Mouse (Mus musculus): Measurements from ENCODE around the gene Rtf1.
"Not testable (repeated sequence)": the region's sequence is repeated elsewhere in the genome, so short reads cannot be mapped to it uniquely, and the experiment has no call there.

Rtf1 gene

GRCm38 (mm10) chr2:119674525-119675214 lies at the start of gene Rtf1:
Gene Rtf1 (plus strand): TSS chr2:119675068.
- peak; percentile 96 to 98 for DNase-seq

DNA sequence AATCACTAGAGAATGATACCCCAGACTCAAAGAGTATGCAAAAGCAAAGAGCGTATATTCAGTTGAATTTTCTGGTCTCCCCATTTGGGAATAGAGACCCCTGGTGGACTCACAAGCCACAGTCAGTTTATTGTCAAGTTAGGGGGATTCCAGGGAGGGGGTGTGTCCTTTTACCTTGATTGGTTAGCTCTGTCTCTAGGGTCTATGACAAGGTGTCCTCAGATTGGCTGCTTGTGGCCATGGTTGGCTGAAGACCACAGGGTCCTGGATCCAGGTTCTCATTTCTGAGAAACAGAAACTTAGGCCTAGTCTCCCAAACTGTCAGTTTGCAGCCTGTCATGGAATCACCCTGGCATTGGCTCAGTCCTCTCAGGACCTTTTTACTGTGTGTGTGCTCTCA lies 38.1 kb upstream of the Rtf1 start:
- DNase-seq: no peak

DNA sequence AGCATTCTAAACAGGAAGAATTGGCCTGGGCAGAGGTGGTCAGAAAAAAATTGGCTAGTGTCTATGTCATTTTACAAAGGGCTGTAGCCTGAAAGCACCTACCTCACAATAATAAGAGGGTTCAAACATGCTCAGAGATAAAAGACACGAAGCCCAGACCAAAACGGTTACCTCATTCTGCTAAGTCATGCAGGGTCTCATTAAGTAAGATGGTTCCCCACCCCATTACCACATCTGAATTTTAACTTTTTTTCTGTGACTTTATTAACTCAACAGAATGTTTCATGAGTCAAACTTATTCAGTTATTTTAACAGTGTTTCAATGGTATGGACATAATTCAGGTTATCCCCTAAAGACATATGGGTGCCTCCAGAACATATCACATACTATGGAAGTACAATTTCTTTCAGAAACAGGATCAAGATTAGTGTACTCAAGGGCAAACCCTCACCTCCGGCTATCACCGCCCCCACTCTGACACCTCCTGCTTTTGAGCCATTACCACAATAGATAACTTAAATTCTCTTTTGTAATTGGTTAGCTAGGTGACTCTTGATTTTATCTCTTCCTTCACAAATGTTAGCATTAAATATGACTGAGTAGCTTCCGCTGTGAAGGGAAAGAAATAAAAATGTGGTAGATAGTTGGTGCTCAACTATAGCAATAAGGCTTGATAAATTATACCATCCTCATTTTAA lies 33.5 kb upstream of the Rtf1 start:
- no peak for DNase-seq

- DNase-seq: no peak
These were observed 30.6 kb upstream of the Rtf1 start for GRCm38 (mm10) chr2:119644254-119644653.

DNA sequence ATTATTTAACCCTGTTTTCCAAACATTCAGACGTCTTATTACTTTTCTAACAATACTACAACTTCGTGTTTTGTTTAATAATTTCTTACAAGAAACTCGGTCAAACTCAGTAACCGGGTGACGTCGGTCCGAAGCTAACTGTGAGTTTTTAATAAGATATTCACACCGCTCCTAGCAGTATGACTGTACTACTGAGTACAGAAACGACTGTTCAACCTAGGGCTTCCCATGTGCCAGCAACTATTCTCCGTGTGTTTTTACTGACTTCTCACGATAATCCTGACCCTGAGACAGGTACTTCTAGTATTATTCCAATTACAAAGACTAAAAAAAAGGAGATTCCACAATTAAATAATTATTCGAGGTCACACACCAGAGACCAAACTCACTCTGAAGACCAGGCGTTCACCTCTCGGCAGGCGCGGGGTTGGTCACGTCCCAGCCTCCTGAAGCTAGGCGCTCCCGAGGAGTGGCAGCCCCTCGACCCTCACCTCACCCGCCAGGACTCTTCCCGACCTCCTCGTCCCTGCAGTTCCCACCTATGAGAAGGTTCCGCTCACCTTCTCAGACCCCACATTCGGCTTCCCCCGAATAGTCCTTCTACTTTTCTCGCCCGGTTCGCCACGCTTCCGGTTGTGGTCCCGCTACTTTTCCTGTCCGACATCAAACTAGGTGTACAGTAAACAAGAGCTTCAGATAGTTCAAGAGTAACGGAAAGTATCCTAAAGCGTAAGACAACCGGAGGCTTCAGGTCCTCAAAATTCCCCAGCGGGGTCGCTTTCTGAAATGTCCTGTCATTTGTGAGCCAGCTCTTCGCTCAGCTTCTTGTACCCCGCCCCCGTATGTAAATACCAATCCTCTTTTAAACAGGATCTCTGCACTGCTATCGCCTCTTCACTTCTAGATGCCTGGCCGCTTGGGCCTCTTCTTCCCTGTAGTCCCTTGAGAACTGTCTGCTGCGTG lies 12.4 kb upstream of the Rtf1 start, which contains the start of gene Ndufaf1:
Gene Ndufaf1, minus strand, starts transcription at position 608 of the 963 bp plus-strand sequence.
- DNase-seq: peak; percentile 79 to 82

- DNase-seq: not testable (repeated sequence)
These were observed 9.1 kb upstream of the Rtf1 start for GRCm38 (mm10) chr2:119665744-119666143.

DNA sequence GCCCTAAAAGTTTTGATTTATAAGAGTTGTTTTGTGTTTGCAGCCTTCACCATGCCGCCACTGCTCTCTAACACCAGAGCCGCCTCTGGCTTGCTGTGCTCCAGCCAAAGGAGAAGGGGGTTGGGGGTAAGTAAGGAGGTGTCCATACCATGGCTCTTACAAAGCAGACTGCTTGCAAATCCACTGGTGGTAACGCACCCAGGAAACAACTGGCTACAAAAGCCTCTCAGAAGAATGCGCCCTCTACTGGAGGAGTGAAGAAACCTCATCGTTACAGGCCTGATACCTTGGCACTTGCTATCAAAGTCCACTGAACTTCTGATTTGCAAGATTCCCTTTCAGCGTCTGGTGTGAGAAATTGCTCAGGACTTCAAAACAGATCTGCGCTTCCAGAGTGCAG lies 5.9 kb upstream of the Rtf1 start:
- peak in 1 of 2 experiments; percentile 9 for DNase-seq

DNA sequence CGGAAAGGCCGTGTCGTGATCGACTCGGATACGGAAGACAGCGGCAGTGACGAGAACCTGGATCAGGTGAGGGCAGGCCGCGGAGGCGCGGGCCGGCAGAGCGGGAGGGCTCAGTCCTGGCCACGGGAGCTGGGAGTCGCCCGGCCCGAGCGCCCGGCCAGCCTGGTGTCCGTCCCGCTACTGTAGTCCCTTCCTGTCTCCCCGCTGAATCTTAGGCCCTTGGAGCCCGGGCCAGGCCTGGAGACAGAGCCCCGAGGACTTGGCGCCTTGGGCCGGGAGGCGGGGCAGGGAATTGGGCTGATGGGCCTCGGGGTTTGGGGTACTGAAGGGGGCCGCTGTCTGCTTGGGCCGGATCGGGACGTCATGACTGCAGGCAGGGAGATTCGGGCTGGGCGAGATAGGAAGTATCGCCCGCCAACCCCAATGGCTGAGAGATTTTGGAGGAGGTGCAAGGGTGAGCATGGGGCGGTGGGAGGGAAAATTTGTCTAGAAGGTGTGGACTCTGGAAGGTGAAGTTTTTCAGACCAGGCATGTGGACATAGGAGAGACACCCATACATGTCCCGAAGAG lies 432 bp downstream of the Rtf1 start:
- DNase-seq: no peak

GRCm38 (mm10) chr2:119675831-119676230 lies 963 bp downstream of the Rtf1 start:
- DNase-seq: no peak

DNA sequence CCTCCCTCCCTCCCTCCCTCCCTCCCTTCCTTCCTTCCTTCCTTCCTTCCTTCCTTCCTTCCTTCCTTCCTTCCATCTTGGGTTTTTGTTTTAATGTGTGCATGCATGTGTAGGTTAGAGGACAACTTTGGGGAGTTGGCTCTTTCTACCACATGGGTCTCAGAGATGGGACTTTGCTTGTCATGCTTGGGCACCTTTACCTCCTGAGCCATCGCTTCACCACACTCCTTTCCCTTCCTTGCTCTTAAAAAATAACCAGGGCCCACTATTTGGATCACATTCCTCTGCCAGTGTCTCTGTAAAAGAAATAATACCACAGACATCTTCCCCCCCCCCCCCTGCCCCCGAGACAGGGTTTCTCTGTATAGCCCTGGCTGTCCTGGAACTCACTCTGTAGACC lies 8.8 kb downstream of the Rtf1 start:
- no peak for DNase-seq

- DNase-seq: no peak
These were observed 17.3 kb downstream of the Rtf1 start for GRCm38 (mm10) chr2:119692003-119692701.

GRCm38 (mm10) chr2:119694826-119695225 lies 20.0 kb downstream of the Rtf1 start:
- no peak for DNase-seq

- no peak for DNase-seq
These were observed 21.2 kb downstream of the Rtf1 start for GRCm38 (mm10) chr2:119696111-119696510.

GRCm38 (mm10) chr2:119698472-119698871 lies 23.6 kb downstream of the Rtf1 start:
- no peak for DNase-seq

GRCm38 (mm10) chr2:119699962-119700361 lies 25.1 kb downstream of the Rtf1 start:
- DNase-seq: no peak

DNA sequence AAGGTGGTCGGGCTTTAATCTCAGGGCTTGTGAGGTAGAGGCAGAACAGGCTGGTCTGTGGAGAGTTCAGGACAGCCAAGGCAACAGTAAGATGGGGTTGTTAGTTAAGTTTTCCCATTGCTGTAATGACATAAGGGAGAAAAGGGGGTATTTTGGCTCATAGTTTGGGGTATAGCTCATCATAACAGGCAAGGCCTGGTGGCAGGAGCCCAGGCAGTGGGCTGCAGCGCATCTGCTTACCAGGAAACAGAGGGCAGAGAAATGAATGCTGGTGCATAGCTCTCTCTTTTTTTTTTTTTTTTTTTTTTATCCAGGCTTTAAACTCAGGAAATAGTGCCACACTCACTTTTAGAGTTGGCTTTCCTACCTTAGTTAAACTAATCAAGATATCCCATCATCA lies 28.3 kb downstream of the Rtf1 start:
- no peak for DNase-seq

- DNase-seq: no peak
These were observed 32.8 kb downstream of the Rtf1 start for GRCm38 (mm10) chr2:119707676-119708075.

DNA sequence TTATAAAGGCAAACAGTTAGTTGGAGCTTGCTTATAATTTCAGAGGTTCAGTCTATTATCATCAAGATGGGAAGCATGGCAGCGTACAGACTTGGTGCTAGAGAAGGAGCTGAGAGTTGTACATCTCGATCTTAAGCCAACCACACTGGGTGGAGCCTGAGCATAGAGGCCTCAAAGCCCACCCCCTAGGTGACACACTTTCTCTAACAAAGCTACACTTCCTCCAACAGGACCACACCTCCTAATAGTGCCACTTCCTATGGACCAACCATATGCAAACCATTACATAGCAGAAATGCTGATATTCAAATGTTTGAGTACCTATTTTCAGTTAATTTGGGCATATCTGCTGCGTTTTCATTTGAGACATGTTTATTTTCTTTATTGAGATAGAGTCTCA lies 35.1 kb downstream of the Rtf1 start:
- DNase-seq: no peak

- not testable (repeated sequence) for DNase-seq
These were observed 41.0 kb downstream of the Rtf1 start for GRCm38 (mm10) chr2:119715868-119716267.

GRCm38 (mm10) chr2:119721070-119721469 lies 46.2 kb downstream of the Rtf1 start:
- DNase-seq: no peak

DNA sequence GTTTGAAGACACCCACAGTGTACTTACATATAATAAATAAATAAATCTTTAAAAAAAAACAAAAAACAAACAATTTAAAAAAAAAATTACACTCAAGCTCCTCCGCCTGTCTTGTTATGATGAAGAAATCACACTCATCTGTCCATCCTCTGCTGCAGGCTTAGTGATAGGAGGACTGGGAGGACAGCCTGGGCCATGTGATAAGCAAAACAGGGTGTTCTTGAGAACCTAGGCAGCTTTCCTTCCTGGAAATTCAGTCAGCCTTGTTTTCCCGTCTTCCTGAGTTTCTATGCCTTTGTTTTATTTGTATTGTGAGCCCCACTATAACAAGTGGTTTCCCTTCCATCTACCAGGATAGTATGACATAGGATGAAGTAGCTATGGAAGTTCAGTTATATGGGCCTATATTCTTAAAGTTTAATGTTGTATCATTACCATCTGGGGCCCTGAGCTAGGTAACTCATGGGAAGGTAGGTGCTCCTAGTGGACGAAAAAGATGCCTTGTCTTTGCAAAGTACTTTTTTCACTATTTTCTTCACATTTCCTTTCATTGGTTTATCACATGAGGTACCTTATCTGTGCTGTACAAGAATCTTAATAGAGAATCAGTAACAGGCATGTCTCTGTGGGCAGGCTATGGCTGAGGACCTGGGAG lies 53.0 kb downstream of the Rtf1 start:
- DNase-seq: no peak

- no peak for DNase-seq
These were observed 55.9 kb downstream of the Rtf1 start for GRCm38 (mm10) chr2:119730735-119731134.
